Mouse (Mus musculus): Measurements from ENCODE around the gene Fbxl17. TPM values are rescaled to one million over a fixed set of nuclear protein-coding genes. Genes with fewer than 3 reads are reported as not detected.

Fbxl17 gene
- polyA plus RNA-seq, 1 experiment from 2014 or later = 7.5 TPM

DNA sequence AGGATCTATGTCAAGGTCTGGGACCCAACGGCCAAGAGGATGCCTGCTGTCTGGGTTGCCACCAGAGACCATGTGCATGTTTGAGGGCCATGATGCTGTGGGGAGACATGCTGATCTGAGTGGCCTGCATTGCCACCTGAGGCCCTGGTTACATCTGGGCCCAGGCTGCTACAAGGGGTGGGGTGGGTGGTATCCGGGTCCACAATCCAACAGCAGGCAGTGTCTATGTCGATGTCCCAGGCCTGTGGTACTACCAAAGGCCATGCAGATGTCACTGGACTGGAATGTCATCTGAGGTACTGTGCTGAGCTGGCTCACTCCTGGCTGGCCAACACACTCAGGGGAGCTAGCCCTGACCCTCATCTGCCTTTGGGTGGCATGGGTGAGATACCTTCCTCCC is 257.1 kb downstream of the Fbxl17 start:
- no peak for ATAC-seq (ENCODE audit: insufficient number of reproducible peaks, insufficient read depth, low FRiP score, low TSS enrichment, low read depth)
- Histone ChIP-seq H3K36me3 (no peaks in the 10 kb centered on the region), H3K27me3 (no peaks in the 10 kb centered on the region), H3K4me1 (replicated peaks) (peaks cover 4% of the 10 kb centered on the region), H3K9ac (replicated peaks) (no peak overlapping the region), H3K27ac (no peak overlapping the region), H3K9me3 (peaks cover 4% of the 10 kb centered on the region; the same call in 1 of the 2 replicates), H3K4me2 (no peak overlapping the region), H3K4me3 (replicated peaks) (no peak overlapping the region)
- WGBS = 99% methylated on average over 3 of the region's 3 CpGs

DNA sequence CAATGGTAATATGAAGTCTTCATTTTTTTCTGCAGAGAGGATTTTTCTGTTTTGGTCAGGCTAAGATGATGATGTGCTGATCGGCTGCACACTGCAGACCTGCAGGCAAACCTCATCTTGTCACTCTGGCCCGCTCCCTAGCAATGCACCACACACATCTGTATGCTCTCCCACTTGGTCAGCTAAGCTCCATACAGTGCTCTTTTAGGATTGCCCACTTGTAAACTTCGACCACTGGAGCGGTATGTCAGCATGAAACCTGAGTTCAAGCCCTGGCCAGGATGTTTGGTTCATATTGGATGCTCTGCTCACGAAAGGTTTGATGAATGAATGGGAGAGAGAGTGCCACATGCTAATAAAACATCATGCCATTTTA is 259.1 kb downstream of the Fbxl17 start:
- no peak overlapping the region for H3K27ac ChIP-seq
- H3K4me3 ChIP-seq (replicated peaks) = no peak overlapping the region
- peaks cover 4% of the 10 kb centered on the region; the same call in 1 of the 2 replicates for H3K9me3 ChIP-seq
- no peak for ATAC-seq (ENCODE audit: insufficient number of reproducible peaks, insufficient read depth, low FRiP score, low TSS enrichment, low read depth)
- H3K9ac ChIP-seq (replicated peaks) = no peak overlapping the region
- no peak overlapping the region for H3K4me2 ChIP-seq
- no peaks in the 10 kb centered on the region for H3K36me3 ChIP-seq
- peaks cover 4% of the 10 kb centered on the region for H3K4me1 ChIP-seq (replicated peaks)
- no peaks in the 10 kb centered on the region for H3K27me3 ChIP-seq
- 85% methylated on average over 5 of the region's 5 CpGs for WGBS

DNA sequence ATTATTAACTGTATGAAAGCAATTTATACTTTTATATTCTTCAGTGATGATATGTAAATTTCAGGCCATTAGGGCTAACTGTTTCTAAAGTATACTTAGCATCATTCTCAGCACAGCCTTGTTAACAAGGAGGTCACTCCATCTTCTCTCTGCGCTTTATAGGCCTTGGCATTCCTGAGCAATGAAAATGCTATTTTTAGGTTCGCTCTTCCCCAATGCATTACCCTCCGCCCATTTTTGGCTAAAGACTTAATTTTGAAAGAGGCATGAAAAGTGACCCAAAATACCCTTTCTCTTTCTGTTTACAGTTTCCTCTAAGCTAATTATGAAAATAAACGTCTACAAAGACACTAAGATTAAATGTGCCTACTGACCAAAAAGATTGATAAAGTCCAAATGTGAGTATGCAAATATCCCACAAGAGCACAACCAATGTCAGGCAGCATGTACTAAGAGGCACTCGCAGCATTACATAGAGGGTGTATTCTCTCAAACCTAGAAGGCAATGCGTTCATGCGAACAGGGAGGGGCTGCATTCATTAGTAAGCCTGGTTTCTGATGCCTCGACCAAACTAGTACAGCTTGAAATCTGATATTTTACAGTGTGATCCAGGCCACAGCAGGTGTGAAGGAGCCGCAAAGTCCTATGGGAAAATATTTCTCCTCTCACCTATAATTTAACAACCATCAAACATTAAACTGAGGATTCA is 259.6 kb downstream of the Fbxl17 start:
- WGBS = 69% methylated on average over 9 of the region's 9 CpGs
- H3K27ac ChIP-seq = no peak overlapping the region
- ATAC-seq (ENCODE audit: insufficient number of reproducible peaks, insufficient read depth, low FRiP score, low TSS enrichment, low read depth) = no peak

DNA sequence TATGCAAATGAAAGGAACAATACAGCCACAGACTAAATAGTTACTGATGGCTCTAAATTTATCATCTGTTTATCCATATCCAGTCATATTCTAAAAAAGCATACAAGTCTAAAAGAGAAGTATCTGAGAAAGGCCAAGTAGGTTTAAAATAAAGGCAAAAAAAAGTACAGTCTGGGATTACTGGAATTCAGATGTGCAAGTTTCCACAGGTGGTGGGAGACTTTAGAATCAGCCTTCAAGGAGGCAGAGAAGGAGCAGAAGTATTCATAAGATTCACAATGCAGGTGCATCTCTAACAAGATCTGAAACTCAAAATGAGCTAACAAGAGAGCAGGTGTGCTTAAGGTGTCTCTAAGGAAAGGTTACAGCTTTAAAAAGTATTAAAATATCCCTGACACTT is 263.0 kb downstream of the Fbxl17 start:
- Histone ChIP-seq H3K27me3 (no peaks in the 10 kb centered on the region), H3K36me3 (no peaks in the 10 kb centered on the region), H3K4me1 (replicated peaks) (peaks cover 4% of the 10 kb centered on the region), H3K27ac (no peak overlapping the region), H3K4me3 (replicated peaks) (no peak overlapping the region), H3K9me3 (no peaks in the 10 kb centered on the region), H3K4me2 (no peak overlapping the region), H3K9ac (replicated peaks) (no peak overlapping the region)
- ATAC-seq (ENCODE audit: insufficient number of reproducible peaks, insufficient read depth, low FRiP score, low TSS enrichment, low read depth) = no peak

More for the DNA sequence above, 259.6 kb downstream of the Fbxl17 start:
- H3K9me3 ChIP-seq = peaks cover 4% of the 10 kb centered on the region; the same call in 1 of the 2 replicates
- H3K9ac ChIP-seq (replicated peaks) = no peak overlapping the region
- H3K36me3 ChIP-seq = no peaks in the 10 kb centered on the region
- H3K4me1 ChIP-seq (replicated peaks) = peaks cover 4% of the 10 kb centered on the region
- no peaks in the 10 kb centered on the region for H3K27me3 ChIP-seq
- no peak overlapping the region for H3K4me2 ChIP-seq
- H3K4me3 ChIP-seq (replicated peaks) = no peak overlapping the region

DNA sequence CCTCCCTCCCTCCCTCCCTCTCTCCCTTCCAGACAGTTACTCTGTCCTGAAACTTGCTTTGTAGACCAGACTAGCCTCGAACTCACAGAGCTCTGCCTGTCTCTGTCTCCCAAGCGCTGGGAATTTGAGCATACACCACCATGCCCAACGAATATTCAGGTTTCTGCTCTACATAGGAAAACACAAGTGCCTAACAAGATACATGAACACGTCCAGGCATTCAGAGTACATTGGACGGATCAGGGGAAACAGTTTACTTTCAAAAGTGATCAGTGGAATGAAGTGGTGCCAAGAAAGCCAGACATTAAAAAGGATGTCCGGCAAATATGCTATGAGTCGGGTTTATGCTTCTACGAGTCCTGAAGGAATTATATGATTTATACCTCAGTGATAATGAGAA is 263.6 kb downstream of the Fbxl17 start:
- no peaks in the 10 kb centered on the region for H3K9me3 ChIP-seq
- peaks cover 4% of the 10 kb centered on the region for H3K4me1 ChIP-seq (replicated peaks)
- no peaks in the 10 kb centered on the region for H3K36me3 ChIP-seq
- no peak overlapping the region for H3K9ac ChIP-seq (replicated peaks)
- no peak for ATAC-seq (ENCODE audit: insufficient number of reproducible peaks, insufficient read depth, low FRiP score, low TSS enrichment, low read depth)
- WGBS = 87% methylated on average over 8 of the region's 8 CpGs
- no peaks in the 10 kb centered on the region for H3K27me3 ChIP-seq
- H3K4me3 ChIP-seq (replicated peaks) = no peak overlapping the region
- H3K27ac ChIP-seq = no peak overlapping the region
- no peak overlapping the region for H3K4me2 ChIP-seq

DNA sequence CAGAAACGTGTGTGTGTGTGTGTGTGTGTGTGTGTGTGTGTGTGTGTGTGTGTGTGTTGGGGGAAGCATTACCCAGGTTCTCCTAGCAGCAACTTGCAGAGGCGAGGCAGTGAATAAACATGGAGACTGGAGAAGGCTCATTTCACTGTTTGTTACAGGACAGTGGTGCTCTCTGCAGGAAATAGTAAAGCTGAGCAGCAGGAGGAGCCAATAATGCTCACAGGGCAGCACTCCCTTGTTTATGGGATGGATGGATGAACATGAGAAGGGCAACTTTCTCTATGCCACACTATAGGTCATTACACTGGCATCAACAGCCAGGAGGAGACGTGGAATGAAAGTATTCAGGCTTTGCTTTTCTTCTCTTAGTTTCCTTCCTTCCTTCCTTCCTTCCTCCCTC is 264.0 kb downstream of the Fbxl17 start:
- no peak for ATAC-seq (ENCODE audit: insufficient number of reproducible peaks, insufficient read depth, low FRiP score, low TSS enrichment, low read depth)
- no peak overlapping the region for H3K9ac ChIP-seq (replicated peaks)
- H3K4me1 ChIP-seq (replicated peaks) = peaks cover 3% of the 10 kb centered on the region
- no peaks in the 10 kb centered on the region for H3K27me3 ChIP-seq
- no peak overlapping the region for H3K4me2 ChIP-seq
- WGBS = 62% methylated on average over 3 of the region's 3 CpGs
- no peaks in the 10 kb centered on the region for H3K9me3 ChIP-seq
- H3K27ac ChIP-seq = no peak overlapping the region
- no peaks in the 10 kb centered on the region for H3K36me3 ChIP-seq
- no peak overlapping the region for H3K4me3 ChIP-seq (replicated peaks)

DNA sequence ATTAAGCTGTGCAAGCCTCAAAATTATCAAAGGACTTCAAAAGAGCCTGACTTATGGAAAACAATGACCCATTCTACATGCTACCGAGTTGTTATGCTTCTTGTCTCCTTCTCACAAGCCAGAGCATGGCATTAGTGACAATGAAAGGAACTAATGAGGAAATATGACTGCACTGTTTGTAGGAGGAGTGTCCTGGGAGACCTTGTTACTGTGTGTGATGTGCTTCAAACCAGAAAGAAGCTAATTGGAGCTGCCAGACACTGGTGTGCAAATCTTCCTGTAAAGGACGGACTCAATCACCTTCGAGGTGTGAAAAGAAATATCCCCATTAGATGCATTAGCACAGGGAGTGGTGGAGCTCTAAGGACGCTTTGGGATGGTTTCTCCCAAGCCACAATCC is 270.7 kb downstream of the Fbxl17 start:
- Histone ChIP-seq H3K9ac (replicated peaks) (no peak overlapping the region), H3K4me3 (replicated peaks) (no peak overlapping the region), H3K9me3 (no peaks in the 10 kb centered on the region), H3K27ac (no peak overlapping the region), H3K36me3 (no peaks in the 10 kb centered on the region), H3K4me2 (no peak overlapping the region), H3K4me1 (replicated peaks) (no peaks in the 10 kb centered on the region; the same call in 1 of the 2 replicates), H3K27me3 (no peaks in the 10 kb centered on the region)
- WGBS = 56% methylated on average over 4 of the region's 4 CpGs
- ATAC-seq (ENCODE audit: insufficient number of reproducible peaks, insufficient read depth, low FRiP score, low TSS enrichment, low read depth) = no peak

DNA sequence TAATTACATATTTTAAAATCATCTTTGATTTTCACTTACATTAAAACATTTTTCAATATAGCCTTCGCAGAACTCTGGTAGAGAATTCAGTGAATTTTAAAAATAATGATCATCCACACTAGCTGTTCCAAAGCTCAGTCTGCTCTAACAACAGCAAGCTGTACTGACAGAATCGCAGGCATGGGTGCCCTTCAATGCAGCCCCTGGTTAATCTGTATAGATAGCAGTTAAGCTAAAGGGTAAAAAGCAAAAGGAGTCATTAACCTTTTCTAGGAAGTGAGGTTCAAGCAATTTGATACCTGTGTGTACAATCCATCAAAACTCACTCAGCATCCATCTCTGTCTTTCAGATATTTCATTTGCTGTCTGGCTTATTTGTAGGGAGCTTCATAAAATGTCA is 273.4 kb downstream of the Fbxl17 start:
- Histone ChIP-seq H3K27ac (no peak overlapping the region), H3K4me1 (replicated peaks) (no peaks in the 10 kb centered on the region; the same call in 1 of the 2 replicates), H3K4me3 (replicated peaks) (no peak overlapping the region), H3K4me2 (no peak overlapping the region), H3K36me3 (no peaks in the 10 kb centered on the region), H3K9me3 (no peaks in the 10 kb centered on the region), H3K27me3 (no peaks in the 10 kb centered on the region), H3K9ac (replicated peaks) (no peak overlapping the region)
- 82% methylated on average over 2 of the region's 2 CpGs for WGBS
- ATAC-seq (ENCODE audit: insufficient number of reproducible peaks, insufficient read depth, low FRiP score, low TSS enrichment, low read depth) = no peak

DNA sequence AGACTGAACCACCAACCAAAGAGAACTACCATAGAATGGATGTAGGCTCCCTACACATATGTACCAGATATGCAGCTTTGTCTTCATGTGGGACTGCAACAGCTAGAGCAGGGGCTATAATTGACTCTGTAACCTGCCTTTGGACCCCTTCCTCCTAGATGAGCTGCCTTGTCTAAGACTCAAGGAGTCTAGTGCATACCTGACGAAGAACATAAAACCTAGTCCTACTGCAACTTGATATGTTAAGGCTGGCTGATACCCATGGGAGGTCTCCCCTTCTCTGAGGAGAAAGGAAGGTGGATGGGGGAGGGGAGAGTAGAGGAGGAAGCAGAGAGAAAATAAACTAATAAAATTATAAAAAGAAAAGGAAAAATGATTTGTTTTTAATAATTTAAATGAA is 273.9 kb downstream of the Fbxl17 start:
- H3K4me3 ChIP-seq (replicated peaks) = no peak overlapping the region
- ATAC-seq (ENCODE audit: insufficient number of reproducible peaks, insufficient read depth, low FRiP score, low TSS enrichment, low read depth) = no peak
- 60% methylated on average over 1 of the region's 1 CpGs for WGBS
- no peaks in the 10 kb centered on the region; the same call in 1 of the 2 replicates for H3K4me1 ChIP-seq (replicated peaks)
- H3K9ac ChIP-seq (replicated peaks) = no peak overlapping the region
- no peak overlapping the region for H3K27ac ChIP-seq
- H3K36me3 ChIP-seq = no peaks in the 10 kb centered on the region
- H3K27me3 ChIP-seq = no peaks in the 10 kb centered on the region
- H3K4me2 ChIP-seq = no peak overlapping the region
- no peaks in the 10 kb centered on the region for H3K9me3 ChIP-seq

DNA sequence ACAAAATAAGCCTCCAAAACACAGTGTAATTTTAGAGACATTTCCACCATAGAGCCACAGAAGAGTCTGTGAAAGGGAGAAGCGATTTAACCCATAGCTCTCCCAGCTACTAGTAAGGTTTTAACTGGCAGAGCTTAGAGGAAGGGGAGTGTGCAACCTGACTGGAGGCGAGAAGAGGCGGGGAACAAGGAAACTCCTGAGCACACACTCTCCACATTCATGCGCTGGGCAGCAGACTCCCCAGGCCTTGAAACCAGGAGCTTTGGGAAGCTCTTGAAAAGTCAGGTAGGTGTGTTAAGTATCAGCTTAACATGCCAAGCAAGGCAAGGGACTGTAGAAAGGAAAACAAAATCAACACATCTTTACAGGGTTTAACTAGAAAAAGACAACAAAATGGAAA is 276.1 kb downstream of the Fbxl17 start:
- H3K27me3 ChIP-seq = no peaks in the 10 kb centered on the region
- no peaks in the 10 kb centered on the region; the same call in 1 of the 2 replicates for H3K4me1 ChIP-seq (replicated peaks)
- WGBS = 56% methylated on average over 4 of the region's 4 CpGs
- no peaks in the 10 kb centered on the region for H3K36me3 ChIP-seq
- no peak overlapping the region for H3K4me3 ChIP-seq (replicated peaks)
- no peak for ATAC-seq (ENCODE audit: insufficient number of reproducible peaks, insufficient read depth, low FRiP score, low TSS enrichment, low read depth)
- H3K9ac ChIP-seq (replicated peaks) = no peak overlapping the region
- H3K27ac ChIP-seq = no peak overlapping the region
- H3K9me3 ChIP-seq = no peaks in the 10 kb centered on the region
- no peak overlapping the region for H3K4me2 ChIP-seq

DNA sequence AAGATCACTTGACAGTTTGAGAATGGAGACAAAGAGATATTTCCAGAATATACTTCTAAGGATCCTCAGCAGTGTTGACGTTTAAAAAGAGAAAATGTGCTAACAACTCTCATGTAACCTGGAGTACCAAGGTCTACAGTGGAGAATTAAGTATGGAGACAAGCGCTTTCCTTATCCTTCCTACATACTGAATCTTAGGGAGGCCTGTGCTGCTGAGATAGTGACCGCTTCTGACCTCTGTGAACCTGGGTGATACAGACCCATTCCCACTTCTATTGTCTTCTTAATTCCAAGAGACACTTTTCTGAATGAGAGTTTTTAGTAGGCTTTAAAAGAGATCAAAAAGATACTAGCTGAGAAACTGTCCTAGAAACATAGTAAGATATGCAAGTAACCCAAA is 278.2 kb downstream of the Fbxl17 start:
- no peak for ATAC-seq (ENCODE audit: insufficient number of reproducible peaks, insufficient read depth, low FRiP score, low TSS enrichment, low read depth)
- 93% methylated on average over 3 of the region's 3 CpGs for WGBS
- H3K27ac ChIP-seq = no peak overlapping the region
- H3K9me3 ChIP-seq = no peaks in the 10 kb centered on the region
- no peaks in the 10 kb centered on the region for H3K27me3 ChIP-seq
- H3K4me1 ChIP-seq (replicated peaks) = no peaks in the 10 kb centered on the region; the same call in 1 of the 2 replicates
- no peak overlapping the region for H3K4me2 ChIP-seq
- H3K9ac ChIP-seq (replicated peaks) = no peak overlapping the region
- no peaks in the 10 kb centered on the region for H3K36me3 ChIP-seq
- no peak overlapping the region for H3K4me3 ChIP-seq (replicated peaks)

DNA sequence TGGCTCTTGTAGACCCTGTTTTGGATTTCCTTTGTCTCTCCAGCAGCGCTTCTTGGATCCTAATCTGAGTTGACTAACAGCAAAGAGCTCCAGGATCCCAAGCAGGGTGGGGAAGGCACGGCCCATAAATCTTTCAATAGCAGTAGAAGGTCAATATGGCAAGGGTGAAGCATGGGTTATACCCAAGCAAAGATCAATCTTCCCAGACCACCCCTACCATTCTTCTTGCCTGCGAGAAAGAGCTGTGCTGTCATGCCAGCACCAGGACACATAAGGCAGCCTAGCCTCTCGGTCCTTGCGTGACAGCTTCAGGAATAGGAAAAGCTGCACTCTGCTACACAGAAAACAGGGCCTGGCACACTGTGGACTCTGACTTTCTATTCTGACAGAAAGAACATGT is 279.0 kb downstream of the Fbxl17 start:
- Histone ChIP-seq H3K36me3 (no peaks in the 10 kb centered on the region), H3K27me3 (no peaks in the 10 kb centered on the region), H3K9me3 (no peaks in the 10 kb centered on the region), H3K4me1 (replicated peaks) (no peaks in the 10 kb centered on the region), H3K4me3 (replicated peaks) (no peak overlapping the region), H3K4me2 (no peak overlapping the region), H3K27ac (no peak overlapping the region), H3K9ac (replicated peaks) (no peak overlapping the region)
- 54% methylated on average over 5 of the region's 5 CpGs for WGBS
- no peak for ATAC-seq (ENCODE audit: insufficient number of reproducible peaks, insufficient read depth, low FRiP score, low TSS enrichment, low read depth)

Measured in limb, embryonic 12.5 days (tissue).